Mouse (Mus musculus) lung, postnatal 0 days (tissue): ENCODE results near the gene Ifit2. TPM values are rescaled to one million over a fixed set of nuclear protein-coding genes. Genes with fewer than 3 reads are reported as not detected.

Experiments used
- ATAC-seq: fragments of 200-750 bp; cut with Nextera tagmentation; 2 replicates; pipeline ENCODE4 v1.8.0; 2017; ENCODE audit warnings: moderate library complexity
- DNase-seq: peaks from one replicate; pipeline ENCODE4 v3.0.0-alpha.2; 2016; ENCODE audit warnings: low spot score
- H3K27ac ChIP-seq: fragments of 300-500 bp; sonication (generic); 2 replicates; pipeline ENCODE4 v1.5.1; 2014; ENCODE audit warnings: antibody characterized with exemption, mild to moderate bottlenecking, low read length, mixed read lengths
- H3K27me3 ChIP-seq: fragments of 300-500 bp; sonication (generic); replicated peaks from 2 replicates; pipeline ENCODE4 v1.6.1; 2014; ENCODE audit warnings: low read length, mixed read lengths; ENCODE audit not compliant: insufficient read depth
- H3K36me3 ChIP-seq: fragments of 300-500 bp; sonication (generic); 2 replicates; pipeline ENCODE4 v1.6.1; 2014; ENCODE audit warnings: low read length, mixed read lengths; ENCODE audit not compliant: insufficient read depth
- H3K4me1 ChIP-seq: fragments of 300-500 bp; sonication (generic); 2 replicates; pipeline ENCODE4 v1.6.1; 2014; ENCODE audit warnings: antibody characterized with exemption, low read depth, low read length, mixed read lengths; ENCODE audit not compliant: insufficient read depth
- H3K4me2 ChIP-seq: fragments of 300-500 bp; sonication (generic); replicated peaks from 2 replicates; pipeline ENCODE4 v1.6.1; 2014; ENCODE audit warnings: low read depth, mild to moderate bottlenecking, low read length, moderate library complexity, mixed read lengths
- H3K4me3 ChIP-seq: fragments of 300-500 bp; sonication (generic); 2 replicates; pipeline ENCODE4 v1.5.1; 2014; ENCODE audit warnings: low read depth, low read length
- H3K9ac ChIP-seq: fragments of 300-500 bp; sonication (generic); replicated peaks from 2 replicates; pipeline ENCODE4 v1.6.1; 2014; ENCODE audit warnings: low read depth, mild to moderate bottlenecking
- H3K9me3 ChIP-seq: fragments of 300-500 bp; sonication (generic); 2 replicates; pipeline ENCODE4 v1.6.1; 2016; ENCODE audit warnings: low read length, mixed read lengths
- CTCF ChIP-seq: IDR thresholded peaks from 2 replicates; pipeline ENCODE4 v1.5.1; 2016; ENCODE audit warnings: antibody characterized with exemption, mild to moderate bottlenecking
- EP300 ChIP-seq: IDR thresholded peaks from 2 replicates; pipeline ENCODE4 v1.6.1; 2016; ENCODE audit warnings: antibody characterized with exemption, mild to moderate bottlenecking, control low read depth
- WGBS: fragments of 180-500 bp; shearing (Covaris S2); extraction: QIAGEN DNeasy Blood & Tissue Kit; methylation state at CpG from one replicate; pipeline ENCODE4 v1.1.7; 2014; 5-methylcytosine and 5-hydroxymethylcytosine counted together
- polyA plus RNA-seq: library from polyadenylated mRNA; unstranded; fragments of >200 nt; fragmentation: Nextera tagmentation; extraction: Ambion mirVana; gene quantifications from 2 replicates; pipeline ENCODE4 v1.2.1, GENCODE M21; 2015

Gene Ifit2
- polyA plus RNA-seq, 1 experiment from 2014 or later: 9.1 TPM

DNA sequence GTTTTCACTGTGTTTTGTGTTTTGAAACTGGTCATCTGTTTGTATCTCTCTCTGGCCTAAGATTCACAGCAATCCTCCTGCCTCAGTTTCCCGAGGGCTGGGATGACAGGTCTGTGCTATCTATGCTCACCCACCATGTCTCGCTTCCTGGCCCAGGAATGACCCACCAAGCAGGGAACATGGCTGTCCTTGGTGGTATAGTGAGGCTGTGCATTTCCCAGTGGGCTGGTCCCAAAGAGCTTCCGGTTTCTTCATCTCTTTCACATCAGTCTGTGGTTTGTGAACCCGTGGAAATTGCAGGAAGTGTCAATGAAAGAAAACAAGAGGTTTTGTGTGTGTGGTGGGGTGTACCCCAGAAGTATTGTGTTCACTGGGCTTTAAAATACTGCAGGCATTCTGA, 74.2 kb downstream of the Ifit2 start:
- DNase-seq (no peak), ATAC-seq (no peak)
- H3K36me3 ChIP-seq: no peaks in the 10 kb centered on the region
- H3K4me1 ChIP-seq: no peaks in the 10 kb centered on the region
- H3K27ac ChIP-seq: no peak overlapping the region
- H3K4me3 ChIP-seq: no peak overlapping the region
- no peak overlapping the region for H3K9ac ChIP-seq
- 76% methylated on average over 4 of the region's 4 CpGs for WGBS
- H3K27me3 ChIP-seq: no peaks in the 10 kb centered on the region
- no peaks in the 10 kb centered on the region for H3K9me3 ChIP-seq
- no peak overlapping the region for H3K4me2 ChIP-seq
- TF ChIP-seq EP300 (no peak), CTCF (no peak)

Other genes starting within 250 kb of the Ifit2 start
- gene Ch25h, start 75.5 kb upstream of the Ifit2 start, polyA plus RNA-seq: 1.2 and 1.7 TPM in 2 replicates
- gene Lipa, start 23.2 kb upstream of the Ifit2 start, polyA plus RNA-seq: 46.4 and 54.9 TPM in 2 replicates
- 7.1 and 9.6 TPM in 2 replicates for gene Ifit3, start 32.8 kb downstream of the Ifit2 start, polyA plus RNA-seq
- gene Ifit1bl1, start 51.3 kb downstream of the Ifit2 start, polyA plus RNA-seq: 0.90 and 1.1 TPM in 2 replicates
- gene Ifit3b, start 57.3 kb downstream of the Ifit2 start, polyA plus RNA-seq: 2.0 and 2.3 TPM in 2 replicates
- gene Ifit1bl2, start 90.0 kb downstream of the Ifit2 start, polyA plus RNA-seq: 0.46 and 0.54 TPM in 2 replicates
- gene Ifit1, start 90.2 kb downstream of the Ifit2 start, polyA plus RNA-seq: 2.7 and 3.8 TPM in 2 replicates
- 8.4 and 9.4 TPM in 2 replicates for gene Slc16a12, start 196.6 kb downstream of the Ifit2 start, polyA plus RNA-seq